Mouse (Mus musculus) heart, postnatal 0 days (tissue): ENCODE measurements around the gene Rassf1.

ENCODE experiments used
- CTCF ChIP-seq: IDR thresholded peaks from 2 replicates; pipeline ENCODE4 v1.5.1; 2016; ENCODE audit warnings: antibody characterized with exemption, control low read depth, low read depth
- EP300 ChIP-seq: IDR thresholded peaks from 2 replicates; pipeline ENCODE4 v1.6.1; 2016; ENCODE audit warnings: antibody characterized with exemption, low read depth

DNA sequence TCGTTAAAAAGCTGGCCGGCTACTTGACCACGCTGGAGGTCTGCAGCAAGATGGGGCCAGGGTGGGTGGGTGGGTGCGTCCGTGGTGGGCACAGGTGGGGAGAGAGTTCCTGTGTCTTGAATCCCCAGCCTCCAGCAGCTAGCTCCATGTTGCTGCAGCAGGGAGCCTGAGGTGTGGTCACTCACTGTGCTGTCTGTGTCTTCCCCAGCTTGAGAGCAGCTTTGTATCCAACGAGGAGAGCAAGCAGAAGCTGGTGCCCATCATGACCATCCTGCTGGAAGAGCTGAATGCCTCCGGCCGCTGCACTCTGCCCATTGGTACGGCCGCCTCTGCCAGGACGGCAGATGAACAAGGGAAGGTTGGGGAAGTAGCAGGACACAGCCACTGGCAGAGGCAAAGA, 8.1 kb upstream of the Rassf1 start:
- no peak for TF ChIP-seq CTCF
- TF ChIP-seq EP300, result no peak
